Mouse (Mus musculus) erythroblast, embryonic 14.5 days (primary cell): Measurements from ENCODE around the gene Adamtsl2. TPM values are rescaled to one million over a fixed set of nuclear protein-coding genes. Genes with fewer than 3 reads are reported as not detected.

Experiments
- H3K27me3 ChIP-seq: 2 replicates; pipeline ENCODE4 v1.6.1; 2012; ENCODE audit warnings: inconsistent platforms; ENCODE audit not compliant: control insufficient read depth
- H3K36me3 ChIP-seq: 2 replicates; pipeline ENCODE4 v1.6.1; 2012; ENCODE audit warnings: mild to moderate bottlenecking, inconsistent platforms; ENCODE audit not compliant: control insufficient read depth
- H3K4me1 ChIP-seq: 2 replicates; pipeline ENCODE4 v1.6.1; 2012; ENCODE audit warnings: inconsistent platforms; ENCODE audit not compliant: control insufficient read depth
- H3K4me3 ChIP-seq: replicated peaks from 2 replicates; pipeline ENCODE3; 2012; ENCODE audit warnings: moderate library complexity, mild to moderate bottlenecking, inconsistent platforms
- H3K9me3 ChIP-seq: 2 replicates; pipeline ENCODE4 v1.6.1; 2012; ENCODE audit warnings: low read length, inconsistent platforms, mixed read lengths; ENCODE audit not compliant: control insufficient read depth
- GATA1 ChIP-seq: IDR thresholded peaks from 2 replicates; pipeline ENCODE4 v1.6.1; 2012; ENCODE audit warnings: low read length, inconsistent platforms, mixed read lengths
- TAL1 ChIP-seq: IDR thresholded peaks from 3 replicates; pipeline ENCODE4 v1.6.1; 2012; ENCODE audit warnings: low read length, inconsistent platforms, mixed read lengths
- polyA plus RNA-seq: library from polyadenylated mRNA; stranded (reverse); fragments of >175 nt; gene quantifications from 2 replicates; pipeline ENCODE4 v1.2.3, GENCODE M21; 2012

Gene Adamtsl2
- polyA plus RNA-seq, 1 experiment: not detected

GRCm38 (mm10) chr2:27138356-27138755 lies 59.2 kb downstream of the Adamtsl2 start:
- no peaks in the 10 kb centered on the region for H3K4me1 ChIP-seq
- H3K36me3 ChIP-seq: no peaks in the 10 kb centered on the region
- no peaks in the 10 kb centered on the region for H3K9me3 ChIP-seq
- no peak overlapping the region for H3K4me3 ChIP-seq
- no peak for TF ChIP-seq TAL1
- no peak for TF ChIP-seq GATA1
- peaks cover 12% of the 10 kb centered on the region for H3K27me3 ChIP-seq

- H3K27me3 ChIP-seq: peaks cover 12% of the 10 kb centered on the region
- TF ChIP-seq GATA1 (no peak), TAL1 (no peak)
- no peak within 1 kb of the TSS for H3K4me3 ChIP-seq
- no peaks in the 10 kb centered on the region for H3K4me1 ChIP-seq
- no peaks in the 10 kb centered on the region for H3K36me3 ChIP-seq
- no peaks in the 10 kb centered on the region; the same call in 1 of the 2 replicates for H3K9me3 ChIP-seq
These were observed 62.9 kb downstream of the Adamtsl2 start, which contains the start of gene Fam163b for GRCm38 (mm10) chr2:27141950-27142693. Fam163b (minus strand) TSS chr2:27142491.

- Histone ChIP-seq H3K36me3 (no peaks in the 10 kb centered on the region), H3K9me3 (no peaks in the 10 kb centered on the region; the same call in 1 of the 2 replicates), H3K4me3 (no peak overlapping the region), H3K27me3 (peaks cover 12% of the 10 kb centered on the region), H3K4me1 (no peaks in the 10 kb centered on the region)
- TF ChIP-seq GATA1 (no peak), TAL1 (no peak)
These were observed 65.8 kb downstream of the Adamtsl2 start for GRCm38 (mm10) chr2:27144957-27145356.

DNA sequence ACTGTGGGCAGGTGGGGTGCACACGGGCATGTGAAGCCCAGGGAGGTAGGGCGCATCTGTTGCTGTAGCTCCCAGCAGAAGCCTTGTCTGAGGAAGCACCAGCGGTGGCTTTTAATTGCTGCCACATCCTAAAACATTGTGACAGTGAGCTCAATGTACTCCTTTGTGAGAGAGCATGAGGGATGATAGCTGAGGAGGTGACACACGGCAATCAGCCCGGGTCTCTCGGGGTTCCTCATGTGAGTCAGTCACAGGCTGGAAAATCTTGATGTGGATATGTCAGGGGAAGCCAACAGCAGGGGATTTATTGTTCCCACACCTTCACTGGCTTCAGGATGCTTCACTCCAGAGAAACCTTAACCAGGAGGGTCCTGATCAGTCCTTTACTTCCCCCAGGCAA lies 67.7 kb downstream of the Adamtsl2 start:
- Histone ChIP-seq H3K36me3 (no peaks in the 10 kb centered on the region), H3K4me3 (no peak overlapping the region), H3K4me1 (no peaks in the 10 kb centered on the region), H3K9me3 (no peaks in the 10 kb centered on the region; the same call in 1 of the 2 replicates), H3K27me3 (peaks cover 4% of the 10 kb centered on the region)
- TF ChIP-seq TAL1 (no peak), GATA1 (no peak)

- no peaks in the 10 kb centered on the region; the same call in 1 of the 2 replicates for H3K9me3 ChIP-seq
- no peak overlapping the region for H3K4me3 ChIP-seq
- no peaks in the 10 kb centered on the region for H3K4me1 ChIP-seq
- TF ChIP-seq TAL1 (no peak), GATA1 (no peak)
- no peaks in the 10 kb centered on the region for H3K27me3 ChIP-seq
- no peaks in the 10 kb centered on the region for H3K36me3 ChIP-seq
These were observed 70.3 kb downstream of the Adamtsl2 start for GRCm38 (mm10) chr2:27149457-27149856.

DNA sequence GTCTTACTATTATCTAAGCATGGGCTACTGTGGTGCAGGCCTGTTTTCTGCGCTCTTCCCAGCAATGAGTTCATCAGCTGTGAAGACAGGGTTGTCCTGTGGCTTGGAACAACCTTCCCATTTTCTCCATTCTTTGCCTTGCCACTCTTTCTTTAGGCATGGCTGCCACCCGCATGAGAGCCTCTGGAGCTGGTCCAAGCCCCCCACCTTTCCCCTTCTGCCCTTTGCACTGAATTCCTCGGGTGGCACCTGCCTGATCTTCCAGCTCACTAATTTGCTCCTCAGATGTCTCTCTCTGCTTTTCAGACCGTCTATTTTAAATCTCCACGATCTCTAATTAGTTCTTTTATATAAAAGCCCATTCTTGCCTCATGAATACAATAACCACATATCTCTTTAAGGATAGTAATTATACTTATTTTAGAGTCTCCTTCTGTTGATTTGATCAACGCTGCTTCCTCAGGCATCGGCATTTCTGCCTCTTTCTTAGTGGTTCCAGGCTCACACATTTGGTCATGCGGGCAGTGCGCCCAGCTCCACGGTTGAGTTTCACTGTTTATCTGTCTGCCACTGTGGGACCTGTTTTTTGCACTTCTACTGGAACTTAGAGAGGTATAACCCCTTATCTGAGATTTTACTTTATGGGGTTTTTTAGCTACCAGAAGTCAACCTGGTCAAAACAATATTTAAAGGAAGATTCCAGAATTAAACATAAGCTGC lies 75.4 kb downstream of the Adamtsl2 start:
- TF ChIP-seq GATA1 (no peak), TAL1 (no peak)
- Histone ChIP-seq H3K4me3 (no peak overlapping the region), H3K9me3 (no peaks in the 10 kb centered on the region), H3K4me1 (no peaks in the 10 kb centered on the region), H3K27me3 (no peaks in the 10 kb centered on the region), H3K36me3 (no peaks in the 10 kb centered on the region)

- Histone ChIP-seq H3K9me3 (no peaks in the 10 kb centered on the region), H3K36me3 (no peaks in the 10 kb centered on the region), H3K4me1 (no peaks in the 10 kb centered on the region), H3K4me3 (no peak overlapping the region), H3K27me3 (no peaks in the 10 kb centered on the region)
- TF ChIP-seq GATA1 (no peak), TAL1 (no peak)
These were observed 77.4 kb downstream of the Adamtsl2 start for GRCm38 (mm10) chr2:27156596-27156995.

Other genes with a start within 250 kb of the Adamtsl2 start
- gene Abo, start 214.4 kb upstream of the Adamtsl2 start, polyA plus RNA-seq: not detected in 2 replicates
- gene Surf6, start 176.5 kb upstream of the Adamtsl2 start, polyA plus RNA-seq: 0.85 and 0.93 TPM in 2 replicates
- gene Med22, start 168.7 kb upstream of the Adamtsl2 start, polyA plus RNA-seq: 2.0 and 2.6 TPM in 2 replicates
- gene Rpl7a, start 168.6 kb upstream of the Adamtsl2 start, polyA plus RNA-seq: 616 and 622 TPM in 2 replicates
- 0.29 and 0.31 TPM in 2 replicates for gene Surf2, start 163.0 kb upstream of the Adamtsl2 start, polyA plus RNA-seq
- 1.7 and 2.3 TPM in 2 replicates for gene Surf1, start 162.8 kb upstream of the Adamtsl2 start, polyA plus RNA-seq
- 2.2 and 2.4 TPM in 2 replicates for gene Surf4, start 145.5 kb upstream of the Adamtsl2 start, polyA plus RNA-seq
- 0.02 TPM in 1 of 2 replicates, not detected in the other for gene Stkld1, start 145.3 kb upstream of the Adamtsl2 start, polyA plus RNA-seq
- 2.7 and 5.7 TPM in 2 replicates for gene Rexo4, start 115.0 kb upstream of the Adamtsl2 start, polyA plus RNA-seq
- not detected in 2 replicates for gene Adamts13, start 106.0 kb upstream of the Adamtsl2 start, polyA plus RNA-seq
- 0.16 and 0.25 TPM in 2 replicates for gene Cacfd1, start 69.5 kb upstream of the Adamtsl2 start, polyA plus RNA-seq
- 0.02 and 0.10 TPM in 2 replicates for gene Slc2a6, start 51.4 kb upstream of the Adamtsl2 start, polyA plus RNA-seq
- not detected in 2 replicates for gene Mymk, start 7.2 kb upstream of the Adamtsl2 start, polyA plus RNA-seq
- gene Fam163b, start 63.1 kb downstream of the Adamtsl2 start, polyA plus RNA-seq: not detected in 2 replicates
- gene Dbh, start 85.9 kb downstream of the Adamtsl2 start, polyA plus RNA-seq: not detected in 2 replicates
- 0.25 and 0.66 TPM in 2 replicates for gene Sardh, start 169.0 kb downstream of the Adamtsl2 start, polyA plus RNA-seq